Mouse (Mus musculus) embryonic facial prominence, embryonic 10.5 days (tissue): ENCODE data around the gene Cbx4. TPM values are rescaled to one million over a fixed set of nuclear protein-coding genes. Genes with fewer than 3 reads are reported as not detected.

ENCODE experiments used
- DNase-seq: peaks from one replicate; pipeline ENCODE4 v3.0.0-alpha.2; 2017; ENCODE audit warnings: low spot score
- H3K27ac ChIP-seq: fragments of 300-500 bp; sonication (generic); replicated peaks from 2 replicates; pipeline ENCODE4 v1.5.1; 2016; ENCODE audit warnings: mild to moderate bottlenecking
- H3K27me3 ChIP-seq: fragments of 300-500 bp; sonication (generic); replicated peaks from 2 replicates; pipeline ENCODE4 v1.6.1; 2016; ENCODE audit warnings: low read depth, mild to moderate bottlenecking; ENCODE audit not compliant: poor library complexity, severe bottlenecking
- H3K36me3 ChIP-seq: fragments of 300-500 bp; sonication (generic); replicated peaks from 2 replicates; pipeline ENCODE4 v1.6.1; 2016; ENCODE audit warnings: mild to moderate bottlenecking, moderate library complexity
- H3K4me1 ChIP-seq: fragments of 300-500 bp; sonication (generic); 2 replicates; pipeline ENCODE4 v1.6.1; 2016
- H3K4me3 ChIP-seq: fragments of 300-500 bp; sonication (generic); 2 replicates; pipeline ENCODE4 v1.5.1; 2016; ENCODE audit warnings: mild to moderate bottlenecking, moderate library complexity
- H3K9me3 ChIP-seq: fragments of 300-500 bp; sonication (generic); 2 replicates; pipeline ENCODE4 v1.6.1; 2016; ENCODE audit warnings: mild to moderate bottlenecking
- WGBS: fragments of 180-500 bp; shearing (Covaris S2); methylation state at CpG from one replicate; pipeline ENCODE4 v1.1.7; 2016; 5-methylcytosine and 5-hydroxymethylcytosine counted together
- polyA plus RNA-seq: library from polyadenylated mRNA; unstranded; fragments of >200 nt; fragmentation: Nextera tagmentation; extraction: Ambion mirVana; gene quantifications from 2 replicates; pipeline ENCODE4 v1.2.1, GENCODE M21; 2016

The Cbx4 gene
- polyA plus RNA-seq, 1 experiment from 2014 or later = 4.7 TPM

- H3K27ac ChIP-seq = peak overlapping the region; percentile 62; the same call in 1 of the 2 replicates
- peak; percentile 79 for DNase-seq
- H3K27me3 ChIP-seq = peaks cover 100% of the 10 kb centered on the region
- H3K4me3 ChIP-seq = peak overlapping the region; percentile 54
- WGBS = under 1% methylated on average over 43 of the region's 43 CpGs
- H3K4me1 ChIP-seq = peaks cover 67% of the 10 kb centered on the region
- H3K36me3 ChIP-seq = no peaks in the 10 kb centered on the region
- H3K9me3 ChIP-seq = no peaks in the 10 kb centered on the region
These were observed 38.5 kb downstream of the Cbx4 start for GRCm38 (mm10) chr11:119047261-119048132.

- H3K4me3 ChIP-seq = peak overlapping the region; percentile 54
- WGBS = 1% methylated on average over 39 of the region's 39 CpGs
These were observed 39.3 kb downstream of the Cbx4 start for GRCm38 (mm10) chr11:119046601-119047245.

GRCm38 (mm10) chr11:119044551-119045337 is 41.3 kb downstream of the Cbx4 start:
- peaks cover 85% of the 10 kb centered on the region for H3K4me1 ChIP-seq
- peak overlapping the region; percentile 49 for H3K4me3 ChIP-seq
- peak overlapping the region; percentile 79 for H3K27ac ChIP-seq
- no peaks in the 10 kb centered on the region for H3K36me3 ChIP-seq
- WGBS = under 1% methylated on average over 41 of the region's 41 CpGs
- peak; percentile 73 for DNase-seq
- peaks cover 90% of the 10 kb centered on the region for H3K27me3 ChIP-seq
- H3K9me3 ChIP-seq = no peaks in the 10 kb centered on the region

More at GRCm38 (mm10) chr11:119046601-119047245, 39.3 kb downstream of the Cbx4 start:
- DNase-seq = peak; percentile 86
- peaks cover 100% of the 10 kb centered on the region for H3K27me3 ChIP-seq
- no peaks in the 10 kb centered on the region for H3K9me3 ChIP-seq
- H3K27ac ChIP-seq = peak overlapping the region; percentile 62; the same call in 1 of the 2 replicates
- H3K4me1 ChIP-seq = peaks cover 67% of the 10 kb centered on the region
- H3K36me3 ChIP-seq = no peaks in the 10 kb centered on the region

- Histone ChIP-seq H3K27ac (peak overlapping the region; percentile 79), H3K4me3 (peak overlapping the region; percentile 49), H3K9me3 (no peaks in the 10 kb centered on the region), H3K4me1 (peaks cover 93% of the 10 kb centered on the region), H3K36me3 (peaks cover 5% of the 10 kb centered on the region), H3K27me3 (peaks cover 90% of the 10 kb centered on the region)
- WGBS = 2% methylated on average over 10 of the region's 10 CpGs
- peak; percentile 75 for DNase-seq
These were observed 42.1 kb downstream of the Cbx4 start for GRCm38 (mm10) chr11:119043761-119044550.

GRCm38 (mm10) chr11:119043273-119043540 is 42.8 kb downstream of the Cbx4 start:
- Histone ChIP-seq H3K9me3 (no peaks in the 10 kb centered on the region), H3K27me3 (peaks cover 90% of the 10 kb centered on the region), H3K4me1 (peaks cover 95% of the 10 kb centered on the region), H3K27ac (peak overlapping the region; percentile 66), H3K36me3 (peaks cover 10% of the 10 kb centered on the region), H3K4me3 (peak overlapping the region; percentile 83)
- WGBS = 3% methylated on average over 4 of the region's 4 CpGs
- DNase-seq = no peak

GRCm38 (mm10) chr11:119042466-119043272 is 43.4 kb downstream of the Cbx4 start:
- peak; percentile 79 for DNase-seq
- H3K4me1 ChIP-seq = peaks cover 95% of the 10 kb centered on the region
- H3K36me3 ChIP-seq = peaks cover 10% of the 10 kb centered on the region
- peak overlapping the region; percentile 66 for H3K27ac ChIP-seq
- H3K27me3 ChIP-seq = peaks cover 90% of the 10 kb centered on the region
- peak overlapping the region; percentile 83 for H3K4me3 ChIP-seq
- no peaks in the 10 kb centered on the region for H3K9me3 ChIP-seq
- WGBS = under 1% methylated on average over 52 of the region's 52 CpGs

- Histone ChIP-seq H3K27me3 (peaks cover 90% of the 10 kb centered on the region), H3K4me1 (peaks cover 95% of the 10 kb centered on the region)
These were observed 44.1 kb downstream of the Cbx4 start for GRCm38 (mm10) chr11:119041750-119042465.

GRCm38 (mm10) chr11:119041325-119041716 is 44.7 kb downstream of the Cbx4 start:
- Histone ChIP-seq H3K27me3 (peaks cover 90% of the 10 kb centered on the region), H3K27ac (peak overlapping the region; percentile 93), H3K4me1 (peaks cover 94% of the 10 kb centered on the region), H3K9me3 (no peaks in the 10 kb centered on the region), H3K36me3 (peaks cover 10% of the 10 kb centered on the region), H3K4me3 (peak overlapping the region; percentile 83)
- DNase-seq = peak; percentile 87
- WGBS = under 1% methylated on average over 31 of the region's 31 CpGs

More at GRCm38 (mm10) chr11:119041750-119042465, 44.1 kb downstream of the Cbx4 start:
- Histone ChIP-seq H3K36me3 (peaks cover 10% of the 10 kb centered on the region), H3K4me3 (peak overlapping the region; percentile 83), H3K27ac (peak overlapping the region; percentile 93), H3K9me3 (no peaks in the 10 kb centered on the region)
- no peak for DNase-seq
- WGBS = under 1% methylated on average over 31 of the region's 31 CpGs

- Histone ChIP-seq H3K4me3 (peak within 1 kb of the TSS; percentile 83), H3K27me3 (peaks cover 90% of the 10 kb centered on the region)
These were observed 45.3 kb downstream of the Cbx4 start, which contains the start of gene Cbx8 for GRCm38 (mm10) chr11:119040600-119041324. TSS of gene Cbx8 (minus strand) at chr11:119040969.

More at GRCm38 (mm10) chr11:119040600-119041324, 45.3 kb downstream of the Cbx4 start, which contains the start of gene Cbx8:
- Histone ChIP-seq H3K9me3 (no peaks in the 10 kb centered on the region), H3K36me3 (peaks cover 10% of the 10 kb centered on the region), H3K4me1 (peaks cover 98% of the 10 kb centered on the region), H3K27ac (peak within 1 kb of the TSS; percentile 93)
- DNase-seq = peak; percentile 100
- WGBS = under 1% methylated on average over 63 of the region's 63 CpGs
